Mouse (Mus musculus): ENCODE measurements around the gene Rabep2. TPM values are rescaled to one million over a fixed set of nuclear protein-coding genes. Genes with fewer than 3 reads are reported as not detected.

Gene Rabep2
- polyA plus RNA-seq, 1 experiment from 2014 or later: 28.1 TPM

- no peak for DNase-seq (ENCODE audit: low spot score)
- Histone ChIP-seq H3K9me3 (ENCODE audit: control insufficient read depth, low read length) (no peaks in the 10 kb centered on the region), H3K4me1 (ENCODE audit: control insufficient read depth, insufficient read depth, low read length) (no peaks in the 10 kb centered on the region), H3K36me3 (ENCODE audit: control insufficient read depth, insufficient read depth, low read length) (peaks cover 62% of the 10 kb centered on the region), H3K4me2 (ENCODE audit: low read depth, severe bottlenecking) (no peak overlapping the region), H3K27ac (replicated peaks; ENCODE audit: low read depth, low read length) (no peak overlapping the region), H3K27me3 (ENCODE audit: control insufficient read depth, insufficient read depth, low read length) (no peaks in the 10 kb centered on the region), H3K4me3 (ENCODE audit: low read depth, low read length) (no peak overlapping the region), H3K9ac (ENCODE audit: low read length) (no peak overlapping the region)
- no peak for ATAC-seq (ENCODE audit: insufficient number of reproducible peaks, low FRiP score, low TSS enrichment, low read depth)
- 93% methylated on average over 12 of the region's 12 CpGs for WGBS
These were observed 69.4 kb downstream of the Rabep2 start for GRCm38 (mm10) chr7:126497966-126498365.

Other genes with a start within 250 kb of the Rabep2 start
- 70.0 and 76.6 TPM in 2 replicates for gene Xpo6, start 228.3 kb upstream of the Rabep2 start, polyA plus RNA-seq (2014; fragmentation: Nextera tagmentation; extraction: Ambion mirVana)
- gene Sbk1, start 156.1 kb upstream of the Rabep2 start, polyA plus RNA-seq (2014; fragmentation: Nextera tagmentation; extraction: Ambion mirVana): 111 and 117 TPM in 2 replicates
- gene Lat, start 59.2 kb upstream of the Rabep2 start, polyA plus RNA-seq (2014; fragmentation: Nextera tagmentation; extraction: Ambion mirVana): 2.2 and 3.2 TPM in 2 replicates
- gene Spns1, start 51.3 kb upstream of the Rabep2 start, polyA plus RNA-seq (2014; fragmentation: Nextera tagmentation; extraction: Ambion mirVana): 41.7 and 46.5 TPM in 2 replicates
- gene Nfatc2ip, start 32.0 kb upstream of the Rabep2 start, polyA plus RNA-seq (2014; fragmentation: Nextera tagmentation; extraction: Ambion mirVana): 2.8 and 3.6 TPM in 2 replicates
- 0.41 TPM in 1 of 2 replicates, not detected in the other for gene Cd19, start 13.9 kb upstream of the Rabep2 start, polyA plus RNA-seq (2014; fragmentation: Nextera tagmentation; extraction: Ambion mirVana)
- 16.0 and 18.8 TPM in 2 replicates for gene Atp2a1, start 34.3 kb downstream of the Rabep2 start, polyA plus RNA-seq (2014; fragmentation: Nextera tagmentation; extraction: Ambion mirVana)
- 50.7 and 51.3 TPM in 2 replicates for gene Sh2b1, start 46.7 kb downstream of the Rabep2 start, polyA plus RNA-seq (2014; fragmentation: Nextera tagmentation; extraction: Ambion mirVana)
- 165 and 170 TPM in 2 replicates for gene Tufm, start 58.6 kb downstream of the Rabep2 start, polyA plus RNA-seq (2014; fragmentation: Nextera tagmentation; extraction: Ambion mirVana)
- 62.0 and 66.3 TPM in 2 replicates for gene Atxn2l, start 74.7 kb downstream of the Rabep2 start, polyA plus RNA-seq (2014; fragmentation: Nextera tagmentation; extraction: Ambion mirVana)
- gene Eif3c, start 137.7 kb downstream of the Rabep2 start, polyA plus RNA-seq (2014; fragmentation: Nextera tagmentation; extraction: Ambion mirVana): 195 and 204 TPM in 2 replicates
- 0.34 and 0.61 TPM in 2 replicates for gene Apobr, start 156.2 kb downstream of the Rabep2 start, polyA plus RNA-seq (2014; fragmentation: Nextera tagmentation; extraction: Ambion mirVana)
- 27.9 and 33.6 TPM in 2 replicates for gene Cln3, start 157.1 kb downstream of the Rabep2 start, polyA plus RNA-seq (2014; fragmentation: Nextera tagmentation; extraction: Ambion mirVana)
- not detected in 2 replicates for gene Il27, start 166.2 kb downstream of the Rabep2 start, polyA plus RNA-seq (2014; fragmentation: Nextera tagmentation; extraction: Ambion mirVana)
- 0.31 and 1.3 TPM in 2 replicates for gene Nupr1, start 202.1 kb downstream of the Rabep2 start, polyA plus RNA-seq (2014; fragmentation: Nextera tagmentation; extraction: Ambion mirVana)
- 61.9 and 65.6 TPM in 2 replicates for gene Sgf29, start 220.6 kb downstream of the Rabep2 start, polyA plus RNA-seq (2014; fragmentation: Nextera tagmentation; extraction: Ambion mirVana)
- 0.23 and 0.47 TPM in 2 replicates for gene Sult1a1, start 247.7 kb downstream of the Rabep2 start, polyA plus RNA-seq (2014; fragmentation: Nextera tagmentation; extraction: Ambion mirVana)